Mouse (Mus musculus) liver, embryonic 13.5 days (tissue): ENCODE results near the gene Gopc. TPM values are rescaled to one million over a fixed set of nuclear protein-coding genes. Genes with fewer than 3 reads are reported as not detected.

Source experiments
- ATAC-seq: fragments of 200-750 bp; cut with Nextera tagmentation; 2 replicates; pipeline ENCODE4 v1.8.0; 2017; ENCODE audit warnings: low read depth, mild to moderate bottlenecking, moderate number of reproducible peaks, moderate library complexity
- DNase-seq: peaks from one replicate; pipeline ENCODE4 v3.0.0; 2022
- H3K27ac ChIP-seq: fragments of 300-500 bp; sonication (generic); 2 replicates; pipeline ENCODE4 v1.5.1; 2015; ENCODE audit warnings: moderate library complexity, mild to moderate bottlenecking, inconsistent platforms
- H3K27me3 ChIP-seq: fragments of 300-500 bp; sonication (generic); 2 replicates; pipeline ENCODE4 v1.6.1; 2015; ENCODE audit warnings: mild to moderate bottlenecking, inconsistent platforms
- H3K36me3 ChIP-seq: fragments of 300-500 bp; sonication (generic); 2 replicates; pipeline ENCODE4 v1.6.1; 2015; ENCODE audit warnings: mild to moderate bottlenecking, inconsistent platforms
- H3K4me1 ChIP-seq: fragments of 300-500 bp; sonication (generic); replicated peaks from 2 replicates; pipeline ENCODE4 v1.6.1; 2015; ENCODE audit warnings: inconsistent platforms
- H3K4me2 ChIP-seq: fragments of 300-500 bp; sonication (generic); 2 replicates; pipeline ENCODE4 v1.6.1; 2015; ENCODE audit warnings: inconsistent platforms, mild to moderate bottlenecking, moderate library complexity
- H3K4me3 ChIP-seq: fragments of 300-500 bp; sonication (generic); replicated peaks from 2 replicates; pipeline ENCODE4 v1.5.1; 2015; ENCODE audit warnings: mild to moderate bottlenecking, inconsistent platforms
- H3K9ac ChIP-seq: fragments of 300-500 bp; sonication (generic); 2 replicates; pipeline ENCODE4 v1.6.1; 2015; ENCODE audit warnings: mild to moderate bottlenecking, inconsistent platforms
- H3K9me3 ChIP-seq: fragments of 300-500 bp; sonication (generic); replicated peaks from 2 replicates; pipeline ENCODE4 v1.6.1; 2016; ENCODE audit warnings: inconsistent platforms
- WGBS: fragments of 180-500 bp; shearing (Covaris S2); methylation state at CpG from one replicate; pipeline ENCODE4 v1.1.7; 2015; ENCODE audit not compliant: insufficient replicate concordance; 5-methylcytosine and 5-hydroxymethylcytosine counted together
- polyA plus RNA-seq: library from polyadenylated mRNA; unstranded; fragments of >200 nt; fragmentation: Nextera tagmentation; extraction: Ambion mirVana; gene quantifications from 2 replicates; pipeline ENCODE4 v1.2.1, GENCODE M21; 2015

Gopc gene
- polyA plus RNA-seq, 1 experiment from 2014 or later, result 4.5 TPM

- H3K36me3 ChIP-seq, result 0 out of 2 replicates have a peak, but pooled peaks cover 7% of the 10 kb centered on the region
- no peaks in the 10 kb centered on the region for H3K27me3 ChIP-seq
- H3K9ac ChIP-seq, result peak within 1 kb of the TSS; percentile 94
- DNase-seq (peak; percentile 93), ATAC-seq (peak; percentile 97)
- peak within 1 kb of the TSS; percentile 99 for H3K4me3 ChIP-seq
- peak within 1 kb of the TSS; percentile 87 for H3K4me2 ChIP-seq
- WGBS, result under 1% methylated on average over 69 of the region's 79 CpGs
- peak within 1 kb of the TSS; percentile 83 for H3K27ac ChIP-seq
- H3K9me3 ChIP-seq, result no peaks in the 10 kb centered on the region
- peaks cover 48% of the 10 kb centered on the region for H3K4me1 ChIP-seq
These were observed 35.5 kb upstream of the Gopc start, which contains the start of gene Nus1 for GRCm38 (mm10) chr10:52417299-52417997. Gene Nus1 (plus strand): TSS chr10:52417547.

GRCm38 (mm10) chr10:52416458-52416857, 34.5 kb upstream of the Gopc start:
- peak overlapping the region; percentile 52 for H3K4me2 ChIP-seq
- 0 out of 2 replicates have a peak overlapping the region, but pooled peaks have one; percentile 0 for H3K9ac ChIP-seq
- H3K27me3 ChIP-seq, result no peaks in the 10 kb centered on the region
- peak overlapping the region; percentile 99 for H3K4me3 ChIP-seq
- no peaks in the 10 kb centered on the region for H3K9me3 ChIP-seq
- ATAC-seq (no peak), DNase-seq (no peak)
- H3K4me1 ChIP-seq, result peaks cover 43% of the 10 kb centered on the region
- WGBS, result 47% methylated on average over 2 of the region's 2 CpGs
- no peak overlapping the region for H3K27ac ChIP-seq
- H3K36me3 ChIP-seq, result 0 out of 2 replicates have a peak, but pooled peaks cover 3% of the 10 kb centered on the region

DNA sequence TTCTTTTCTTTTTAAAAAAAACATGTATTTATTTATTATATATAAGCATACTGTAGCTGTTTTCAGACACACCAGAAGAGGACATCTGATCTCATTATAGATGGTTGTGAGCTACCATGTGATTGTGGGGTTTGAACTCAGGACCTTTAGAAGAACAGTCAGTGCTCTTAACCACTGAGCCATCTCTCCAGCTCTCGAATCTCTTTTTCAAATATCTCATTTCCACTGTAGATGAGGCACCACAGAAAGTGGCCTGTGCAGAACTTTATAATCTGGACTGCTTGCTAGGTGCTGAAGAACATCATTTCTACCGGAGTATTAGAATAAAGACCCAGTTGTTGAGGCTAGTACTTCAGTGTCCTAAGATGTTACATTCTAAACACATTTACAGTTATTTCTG, 33.1 kb upstream of the Gopc start:
- Histone ChIP-seq H3K9me3 (no peaks in the 10 kb centered on the region), H3K27ac (no peak overlapping the region), H3K9ac (no peak overlapping the region), H3K4me1 (peaks cover 35% of the 10 kb centered on the region), H3K4me2 (no peak overlapping the region), H3K36me3 (no peaks in the 10 kb centered on the region), H3K4me3 (no peak overlapping the region), H3K27me3 (no peaks in the 10 kb centered on the region)
- ATAC-seq (no peak), DNase-seq (no peak)
- 62% methylated on average over 2 of the region's 2 CpGs for WGBS

GRCm38 (mm10) chr10:52407526-52407925, 25.6 kb upstream of the Gopc start:
- Histone ChIP-seq H3K4me3 (no peak overlapping the region), H3K27ac (no peak overlapping the region), H3K9ac (no peak overlapping the region), H3K4me1 (no peaks in the 10 kb centered on the region), H3K27me3 (no peaks in the 10 kb centered on the region), H3K4me2 (no peak overlapping the region), H3K36me3 (no peaks in the 10 kb centered on the region), H3K9me3 (no peaks in the 10 kb centered on the region)
- ATAC-seq (no peak), DNase-seq (no peak)
- WGBS, result 79% methylated on average over 2 of the region's 2 CpGs

DNA sequence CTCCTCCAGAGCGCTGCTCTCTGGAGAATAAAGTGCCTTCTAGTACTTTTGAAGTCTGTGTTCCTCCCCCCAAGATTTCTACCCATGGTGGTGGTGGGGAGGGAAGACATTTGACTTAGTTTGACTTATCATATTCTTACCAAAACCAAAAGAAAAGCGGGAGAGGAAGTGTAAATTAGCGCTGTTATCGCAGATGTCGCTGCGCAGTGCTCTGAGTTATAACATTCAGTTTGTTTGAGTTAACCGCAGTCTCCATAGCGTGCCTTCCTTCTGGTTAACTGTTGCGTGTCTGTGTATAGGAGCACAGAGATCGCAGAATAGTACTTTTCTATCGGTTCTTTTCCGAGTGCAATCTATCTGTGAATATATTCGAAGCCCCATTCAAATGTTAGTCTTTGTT, 23.2 kb upstream of the Gopc start:
- H3K4me1 ChIP-seq, result no peaks in the 10 kb centered on the region
- no peak overlapping the region for H3K9ac ChIP-seq
- ATAC-seq (no peak), DNase-seq (no peak)
- no peaks in the 10 kb centered on the region for H3K27me3 ChIP-seq
- H3K4me3 ChIP-seq, result no peak overlapping the region
- WGBS, result 77% methylated on average over 13 of the region's 13 CpGs
- no peak overlapping the region for H3K4me2 ChIP-seq
- H3K36me3 ChIP-seq, result no peaks in the 10 kb centered on the region
- H3K27ac ChIP-seq, result no peak overlapping the region
- no peaks in the 10 kb centered on the region for H3K9me3 ChIP-seq

DNA sequence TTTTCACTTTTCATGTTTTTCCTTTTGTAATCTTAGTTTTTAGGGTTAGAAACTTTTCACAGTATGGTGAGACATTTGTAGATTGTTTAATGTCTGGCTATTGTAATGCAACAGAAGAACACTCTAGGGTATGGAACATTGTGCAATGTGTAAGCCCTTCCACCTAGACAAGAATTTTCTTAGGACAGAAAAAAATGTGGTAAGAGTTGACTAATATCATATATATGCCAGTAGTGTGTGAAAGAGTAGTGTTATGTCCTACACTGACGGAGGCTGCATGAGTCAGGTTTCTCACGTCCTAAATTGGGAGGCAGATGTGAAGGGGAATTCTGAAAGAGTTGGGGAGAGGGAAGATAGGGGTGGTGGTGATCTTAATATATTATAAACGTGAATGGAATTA, 17.8 kb upstream of the Gopc start:
- Histone ChIP-seq H3K4me1 (no peaks in the 10 kb centered on the region), H3K9ac (no peak overlapping the region), H3K9me3 (no peaks in the 10 kb centered on the region), H3K4me2 (no peak overlapping the region), H3K36me3 (no peaks in the 10 kb centered on the region), H3K4me3 (no peak overlapping the region), H3K27me3 (no peaks in the 10 kb centered on the region), H3K27ac (no peak overlapping the region)
- 42% methylated on average over 3 of the region's 3 CpGs for WGBS
- DNase-seq (no peak), ATAC-seq (no peak)

DNA sequence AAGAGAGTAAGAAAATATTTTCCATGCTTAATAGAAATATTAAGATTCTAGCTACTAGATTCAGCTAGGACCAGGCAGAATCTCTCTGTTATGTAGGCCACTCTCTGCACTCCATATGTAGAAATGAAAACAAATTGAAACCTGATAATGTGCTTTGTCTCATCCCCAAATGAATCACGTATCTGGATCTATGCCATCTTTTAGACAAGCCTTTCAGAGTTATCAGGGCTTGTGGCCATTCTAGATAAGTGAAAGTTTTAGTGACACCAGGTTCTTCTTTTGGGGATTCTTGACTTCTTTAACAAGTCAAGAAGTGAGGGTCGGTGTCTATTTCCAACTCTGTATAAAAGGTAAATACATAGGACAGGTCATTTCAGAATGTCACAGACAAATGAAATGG, 16.8 kb upstream of the Gopc start:
- Histone ChIP-seq H3K36me3 (no peaks in the 10 kb centered on the region), H3K4me1 (no peaks in the 10 kb centered on the region), H3K9ac (no peak overlapping the region), H3K4me2 (no peak overlapping the region), H3K9me3 (no peaks in the 10 kb centered on the region), H3K27ac (no peak overlapping the region), H3K4me3 (no peak overlapping the region), H3K27me3 (no peaks in the 10 kb centered on the region)
- DNase-seq (no peak), ATAC-seq (no peak)
- 52% methylated on average over 2 of the region's 2 CpGs for WGBS

DNA sequence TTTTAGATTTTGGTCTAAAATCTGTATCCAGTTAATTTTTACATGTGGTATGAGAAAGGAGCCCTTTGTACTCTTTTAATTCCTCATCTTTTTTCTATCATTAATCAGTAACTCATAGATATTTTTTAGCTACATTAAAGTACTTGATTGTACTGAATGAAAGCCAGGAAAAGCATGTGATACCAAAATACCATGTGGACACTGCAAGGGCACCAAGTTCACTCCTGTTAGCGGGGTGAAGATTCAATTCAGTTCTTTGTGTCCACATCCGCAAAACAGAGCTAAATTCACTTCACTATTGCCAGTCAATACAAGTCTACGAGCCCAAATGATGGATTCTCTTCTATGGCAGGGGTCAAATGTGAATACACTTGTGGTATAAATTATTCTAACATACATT, 14.7 kb upstream of the Gopc start:
- no peak overlapping the region for H3K4me3 ChIP-seq
- H3K4me2 ChIP-seq, result no peak overlapping the region
- H3K27ac ChIP-seq, result no peak overlapping the region
- H3K36me3 ChIP-seq, result no peaks in the 10 kb centered on the region
- H3K27me3 ChIP-seq, result no peaks in the 10 kb centered on the region
- no peak for ATAC-seq
- H3K4me1 ChIP-seq, result no peaks in the 10 kb centered on the region
- H3K9me3 ChIP-seq, result no peaks in the 10 kb centered on the region
- H3K9ac ChIP-seq, result no peak overlapping the region
- 82% methylated on average over 3 of the region's 3 CpGs for WGBS
- no peak for DNase-seq

- Histone ChIP-seq H3K4me2 (no peak overlapping the region), H3K9ac (no peak overlapping the region), H3K4me1 (no peaks in the 10 kb centered on the region), H3K9me3 (no peaks in the 10 kb centered on the region), H3K27ac (no peak overlapping the region), H3K4me3 (no peak overlapping the region), H3K27me3 (0 out of 2 replicates have a peak, but pooled peaks cover 6% of the 10 kb centered on the region), H3K36me3 (no peaks in the 10 kb centered on the region)
- no peak for DNase-seq
- 43% methylated on average over 2 of the region's 2 CpGs for WGBS
- ATAC-seq, result no peak
These were observed 9.3 kb upstream of the Gopc start for GRCm38 (mm10) chr10:52391208-52391607.

GRCm38 (mm10) chr10:52389438-52389837, 7.5 kb upstream of the Gopc start:
- DNase-seq, result no peak
- Histone ChIP-seq H3K9me3 (no peaks in the 10 kb centered on the region), H3K36me3 (no peaks in the 10 kb centered on the region), H3K4me1 (no peaks in the 10 kb centered on the region), H3K4me2 (no peak overlapping the region), H3K27ac (no peak overlapping the region), H3K4me3 (no peak overlapping the region), H3K27me3 (0 out of 2 replicates have a peak, but pooled peaks cover 6% of the 10 kb centered on the region), H3K9ac (no peak overlapping the region)
- ATAC-seq, result no peak
- 60% methylated on average over 3 of the region's 3 CpGs for WGBS

DNA sequence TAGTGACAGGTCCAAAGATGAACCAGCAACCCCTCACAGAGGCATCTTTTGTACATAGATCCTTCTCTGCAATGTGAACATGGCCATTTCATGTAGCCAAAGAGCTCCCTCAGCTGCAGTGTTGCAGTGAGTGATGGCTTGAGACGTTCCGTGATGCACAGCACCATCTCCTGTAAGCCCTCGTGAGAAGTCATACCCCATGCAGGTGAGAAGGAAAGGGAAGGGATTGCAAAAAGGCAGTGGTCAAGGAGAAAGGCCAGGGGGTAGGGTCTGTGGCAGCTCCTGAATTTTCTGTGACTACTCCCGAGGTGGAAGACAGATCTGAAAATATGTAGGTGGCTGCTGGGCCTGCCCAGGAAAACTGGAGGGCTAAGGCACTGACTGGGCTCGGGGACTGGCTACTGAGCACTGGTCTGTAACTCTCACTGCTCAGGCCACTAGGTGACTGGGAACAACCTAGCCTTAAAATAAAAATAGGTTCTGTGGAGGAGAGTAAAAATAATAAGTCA, 7.1 kb upstream of the Gopc start, which contains the start of gene Nepn:
Gene Nepn (plus strand): TSS at position 51 of the 509 bp plus-strand sequence.
- WGBS, result 58% methylated on average over 5 of the region's 5 CpGs
- Histone ChIP-seq H3K4me3 (no peak within 1 kb of the TSS), H3K9me3 (no peaks in the 10 kb centered on the region), H3K27me3 (0 out of 2 replicates have a peak, but pooled peaks cover 6% of the 10 kb centered on the region), H3K36me3 (no peaks in the 10 kb centered on the region), H3K9ac (no peak within 1 kb of the TSS), H3K4me1 (no peaks in the 10 kb centered on the region), H3K27ac (no peak within 1 kb of the TSS), H3K4me2 (no peak within 1 kb of the TSS)
- DNase-seq (no peak), ATAC-seq (no peak)

GRCm38 (mm10) chr10:52387192-52387591, 5.3 kb upstream of the Gopc start:
- Histone ChIP-seq H3K36me3 (no peaks in the 10 kb centered on the region), H3K4me3 (no peak overlapping the region), H3K27ac (no peak overlapping the region), H3K9me3 (no peaks in the 10 kb centered on the region), H3K9ac (no peak overlapping the region), H3K4me2 (no peak overlapping the region), H3K4me1 (peaks cover 9% of the 10 kb centered on the region), H3K27me3 (0 out of 2 replicates have a peak, but pooled peaks cover 6% of the 10 kb centered on the region)
- ATAC-seq (no peak), DNase-seq (no peak)
- WGBS, result 47% methylated on average over 4 of the region's 4 CpGs
